Comparison of ENCODE assay signal across 8 mouse cellular contexts in genomic region chr12:80231317-80231716, GRCm38 (mm10). TPM values are rescaled to one million over a fixed set of nuclear protein-coding genes. Genes with fewer than 3 reads are reported as not detected.
DNase-seq lines count a peak whose midpoint lies in the region; ATAC-seq lines count a peak whose summit lies in the region.

No protein-coding gene starts in this region.

- H3K4me2 ChIP-seq in liver, embryonic 13.5 days, result no peak overlapping the region

- intact Hi-C loops in heart, postnatal 10 days (cut with DNase I), result loop anchor here (2.0 kb wide), 2 partner anchors 17 to 27 kb away; no protein-coding TSS in a partner anchor

- peak; percentile 40 for DNase-seq in gastrocnemius, postnatal 10 days
- DNase-seq in gastrocnemius, adult 18-20 months (ENCODE audit: low spot score), result no peak
- DNase-seq in adipocyte (ENCODE audit: low spot score), result peak; percentile 26
- DNase-seq in heart, postnatal 10 days, result peak; percentile 51 to 59
- DNase-seq in liver, embryonic 13.5 days, result no peak
- no peak for DNase-seq in right cerebral cortex, postnatal 25 days
- no peak for DNase-seq in layer of hippocampus, postnatal 36 days
- DNase-seq in retina, embryonic 14.5 days (ENCODE audit: low spot score), result no peak

- no peaks in the 10 kb centered on the region for H3K27me3 ChIP-seq in liver, embryonic 13.5 days

- no peak overlapping the region for H3K9ac ChIP-seq in liver, embryonic 13.5 days

- no peak overlapping the region for H3K4me3 ChIP-seq in liver, embryonic 13.5 days (replicated peaks)

- H3K27ac ChIP-seq in liver, embryonic 13.5 days, result peak overlapping the region; percentile 31; the same call in 1 of the 2 replicates

- 16% methylated on average over 5 of the region's 5 CpGs for WGBS in liver, embryonic 13.5 days (ENCODE audit: insufficient replicate concordance)

- no peaks in the 10 kb centered on the region for H3K9me3 ChIP-seq in liver, embryonic 13.5 days (replicated peaks)

- H3K4me1 ChIP-seq in liver, embryonic 13.5 days (replicated peaks), result peaks cover 53% of the 10 kb centered on the region

- no peak for ATAC-seq in liver, embryonic 13.5 days (ENCODE audit: low read depth)

- H3K36me3 ChIP-seq in liver, embryonic 13.5 days, result no peaks in the 10 kb centered on the region

RNA-seq across cellular contexts. Expression of gene Actn1, which starts 28.9 kb away (rescaled TPM):
- total RNA-seq in gastrocnemius, postnatal 10 days (2021), result 10 to 100 TPM; 30.0 to 38.8 TPM
- total RNA-seq in gastrocnemius, adult 18-20 months (2021), result 10 to 100 TPM in 1 of 2 experiments, 1 to 10 TPM in 1; 7.6 to 14.3 TPM
- 10 to 100 TPM; 70.7 to 71.9 TPM for total RNA-seq in heart, postnatal 10 days (2021)
- 7.3 and 8.6 TPM in 2 replicates for polyA plus RNA-seq in liver, embryonic 13.5 days (2015; fragmentation: Nextera tagmentation; extraction: Ambion mirVana)
- total RNA-seq in layer of hippocampus, postnatal 36 days (2021), result 100 to 1,000 TPM in 1 of 2 experiments, 10 to 100 TPM in 1; 97.5 to 106 TPM

Comparison
In these comparisons a context has a peak if more than half of its experiments do, and no peak if none do; other contexts are left out.
1. DNase-seq: peak in gastrocnemius, postnatal 10 days (single experiment), adipocyte (single experiment) and heart, postnatal 10 days (2 of 2); none in gastrocnemius, adult 18-20 months (single experiment), liver, embryonic 13.5 days (single experiment), right cerebral cortex, postnatal 25 days (single experiment), layer of hippocampus, postnatal 36 days (0 of 2) and retina, embryonic 14.5 days (single experiment).